Mouse (Mus musculus) frontal cortex, adult (tissue): ENCODE results near the gene Pip4k2c.
A peak's percentile ranks its signal among the peaks of the same experiment; 100 is the strongest.

Source experiments
- ATAC-seq: cut with Nextera tagmentation; 2 replicates; pipeline ENCODE4 v1.9.2; 2017; ENCODE audit warnings: mild to moderate bottlenecking, moderate library complexity, mixed read lengths; ENCODE audit not compliant: low TSS enrichment

Gene Pip4k2c

GRCm38 (mm10) chr10:127189116-127189650, 22.2 kb downstream of the Pip4k2c start:
- ATAC-seq = no peak

- peak; percentile 38 for ATAC-seq
Observed at GRCm38 (mm10) chr10:127188465-127189115, 22.8 kb downstream of the Pip4k2c start.

- no peak for ATAC-seq
Observed at GRCm38 (mm10) chr10:127188079-127188453, 23.3 kb downstream of the Pip4k2c start.

- ATAC-seq = peak; percentile 42
Observed at GRCm38 (mm10) chr10:127187371-127188078, 23.9 kb downstream of the Pip4k2c start.

GRCm38 (mm10) chr10:127186451-127186850, 24.9 kb downstream of the Pip4k2c start:
- no peak for ATAC-seq

GRCm38 (mm10) chr10:127185506-127185905, 25.9 kb downstream of the Pip4k2c start:
- ATAC-seq = no peak

GRCm38 (mm10) chr10:127185101-127185500, 26.3 kb downstream of the Pip4k2c start:
- ATAC-seq = no peak

- no peak for ATAC-seq
Observed at GRCm38 (mm10) chr10:127183759-127184158, 27.6 kb downstream of the Pip4k2c start.

GRCm38 (mm10) chr10:127182624-127183023, 28.8 kb downstream of the Pip4k2c start:
- ATAC-seq = no peak

GRCm38 (mm10) chr10:127181566-127181965, 29.8 kb downstream of the Pip4k2c start:
- no peak for ATAC-seq

GRCm38 (mm10) chr10:127180695-127181047, 30.7 kb downstream of the Pip4k2c start:
- ATAC-seq = no peak

- peak; percentile 36; the same call in 1 of the 2 replicates for ATAC-seq
Observed at GRCm38 (mm10) chr10:127179871-127180694, 31.3 kb downstream of the Pip4k2c start, which contains the start of gene Slc26a10. TSS of gene Slc26a10 (minus strand) at chr10:127180645.

- no peak for ATAC-seq
Observed at GRCm38 (mm10) chr10:127178286-127179027, 32.9 kb downstream of the Pip4k2c start.

GRCm38 (mm10) chr10:127177719-127178118, 33.7 kb downstream of the Pip4k2c start:
- ATAC-seq = peak; percentile 68

GRCm38 (mm10) chr10:127177235-127177634, 34.1 kb downstream of the Pip4k2c start:
- 0 out of 2 replicates have a peak, but pooled peaks have one; percentile 8 for ATAC-seq

- ATAC-seq = no peak
Observed at GRCm38 (mm10) chr10:127176756-127177155, 34.6 kb downstream of the Pip4k2c start.

GRCm38 (mm10) chr10:127176228-127176627, 35.2 kb downstream of the Pip4k2c start:
- no peak for ATAC-seq

GRCm38 (mm10) chr10:127174170-127174569, 37.2 kb downstream of the Pip4k2c start:
- ATAC-seq = no peak

GRCm38 (mm10) chr10:127173148-127174065, 38.0 kb downstream of the Pip4k2c start:
- ATAC-seq = no peak

- no peak for ATAC-seq
Observed at GRCm38 (mm10) chr10:127171631-127172200, 39.7 kb downstream of the Pip4k2c start.
